Mouse (Mus musculus) 3134 (cell line): ENCODE results near the gene Tnfsf18.

Experiments
- DNase-seq: peaks from one replicate; pipeline ENCODE4 v3.0.0-alpha.2; 2011; ENCODE audit warnings: low spot score; ENCODE audit not compliant: insufficient read length; ENCODE audit errors: extremely low read depth

The Tnfsf18 gene

GRCm38 (mm10) chr1:161494343-161494742, at the start of gene Tnfsf18:
Gene Tnfsf18, plus strand, starts transcription at chr1:161494655.
- DNase-seq: peak; percentile 15

GRCm38 (mm10) chr1:161444858-161445257, 49.6 kb upstream of the Tnfsf18 start:
- DNase-seq: no peak

GRCm38 (mm10) chr1:161451683-161452245, 42.7 kb upstream of the Tnfsf18 start:
- no peak for DNase-seq

- DNase-seq: no peak
Measured at GRCm38 (mm10) chr1:161452250-161452649, 42.2 kb upstream of the Tnfsf18 start.

GRCm38 (mm10) chr1:161463388-161464085, 30.9 kb upstream of the Tnfsf18 start:
- peak; percentile 21 for DNase-seq

- DNase-seq: no peak
Measured at GRCm38 (mm10) chr1:161477221-161477620, 17.2 kb upstream of the Tnfsf18 start.

- DNase-seq: no peak
Measured at GRCm38 (mm10) chr1:161479854-161480253, 14.6 kb upstream of the Tnfsf18 start.

- no peak for DNase-seq
Measured at GRCm38 (mm10) chr1:161482211-161482610, 12.2 kb upstream of the Tnfsf18 start.

GRCm38 (mm10) chr1:161487069-161487468, 7.4 kb upstream of the Tnfsf18 start:
- peak; percentile 41 for DNase-seq

GRCm38 (mm10) chr1:161491766-161492165, 2.7 kb upstream of the Tnfsf18 start:
- no peak for DNase-seq

GRCm38 (mm10) chr1:161496866-161497645, 2.6 kb downstream of the Tnfsf18 start:
- DNase-seq: no peak

- DNase-seq: no peak
Measured at GRCm38 (mm10) chr1:161500114-161500810, 5.8 kb downstream of the Tnfsf18 start.

GRCm38 (mm10) chr1:161500811-161501146, 6.3 kb downstream of the Tnfsf18 start:
- no peak for DNase-seq

GRCm38 (mm10) chr1:161506317-161506716, 11.9 kb downstream of the Tnfsf18 start:
- peak; percentile 58 for DNase-seq

- peak; percentile 53 for DNase-seq
Measured at GRCm38 (mm10) chr1:161507623-161508047, 13.2 kb downstream of the Tnfsf18 start.

- no peak for DNase-seq
Measured at GRCm38 (mm10) chr1:161517355-161517754, 22.9 kb downstream of the Tnfsf18 start.

GRCm38 (mm10) chr1:161520223-161520622, 25.8 kb downstream of the Tnfsf18 start:
- DNase-seq: no peak

GRCm38 (mm10) chr1:161528173-161528572, 33.7 kb downstream of the Tnfsf18 start:
- DNase-seq: no peak

- no peak for DNase-seq
Measured at GRCm38 (mm10) chr1:161550596-161551095, 56.2 kb downstream of the Tnfsf18 start.

- DNase-seq: no peak
Measured at GRCm38 (mm10) chr1:161552098-161552497, 57.6 kb downstream of the Tnfsf18 start.
